Mouse (Mus musculus): ENCODE measurements around the gene Pogk.

- TF ChIP-seq CTCF (IDR thresholded peaks at IDR 0.05; ENCODE audit: low read depth, low read length) (no peak), TAL1 (conservative IDR thresholded peaks at IDR 0.05; ENCODE audit: low read depth, low read length) (no peak), GATA1 (IDR thresholded peaks at IDR 0.05; ENCODE audit: borderline replicate concordance, low read length) (no peak), POLR2AphosphoS5 (IDR thresholded peaks at IDR 0.05; ENCODE audit: insufficient replicate concordance, low read depth, low read length) (no peak), GATA2 (IDR thresholded peaks at IDR 0.05; ENCODE audit: borderline replicate concordance, low read depth, low read length) (no peak)
Observed at GRCm38 (mm10) chr1:166441992-166442391, 32.3 kb upstream of the Pogk start.

Data from G1E (cell line).